Mouse (Mus musculus) CD4-positive naive resting alpha-beta T cell, adult 57 days (primary cell): Measurements from ENCODE around the gene Rbm39. TPM values are rescaled to one million over a fixed set of nuclear protein-coding genes. Genes with fewer than 3 reads are reported as not detected.

Source experiments
- total RNA-seq: library from RNA; stranded (reverse); gene quantifications from one replicate; pipeline ENCODE4 v1.2.4, GENCODE M21; 2023

The Rbm39 gene
- total RNA-seq: 2,271 TPM

DNA sequence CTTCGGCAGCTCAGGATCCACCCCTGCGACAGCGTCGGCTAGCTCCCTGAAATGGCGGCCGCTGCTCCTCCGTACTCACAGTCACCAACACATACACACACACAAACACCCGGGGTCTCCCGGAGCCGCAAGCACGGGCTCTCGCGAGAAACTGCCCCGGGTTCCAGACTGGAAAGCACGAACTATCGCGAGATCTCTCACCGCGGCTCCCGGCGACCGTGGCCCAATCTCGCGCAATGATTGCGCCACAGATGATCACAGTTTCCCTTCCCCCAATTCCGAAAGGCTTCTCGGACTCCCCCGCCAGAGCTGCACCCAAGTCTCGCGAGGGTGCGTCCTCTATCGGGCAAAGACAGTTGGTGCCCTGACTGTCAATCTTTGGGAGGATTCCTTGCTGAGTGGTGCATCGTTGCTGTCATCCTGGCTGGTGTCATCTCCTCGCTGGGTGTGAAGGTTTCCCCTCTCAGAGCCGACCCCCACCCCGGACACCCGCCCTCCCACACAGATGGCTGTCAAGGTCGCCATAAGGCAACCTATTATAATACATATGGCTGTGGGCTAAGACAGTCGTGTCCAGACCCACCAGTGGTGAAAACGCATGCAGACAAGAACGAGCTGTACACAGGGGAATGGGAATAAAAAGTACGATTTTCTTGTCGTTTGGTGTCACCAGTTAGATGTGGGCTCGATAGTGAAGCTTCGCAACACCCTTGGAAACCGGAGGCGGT lies at the start of gene Rbm39:
TSS of gene Rbm39 (minus strand) at position 145 of the 728 bp plus-strand sequence.

DNA sequence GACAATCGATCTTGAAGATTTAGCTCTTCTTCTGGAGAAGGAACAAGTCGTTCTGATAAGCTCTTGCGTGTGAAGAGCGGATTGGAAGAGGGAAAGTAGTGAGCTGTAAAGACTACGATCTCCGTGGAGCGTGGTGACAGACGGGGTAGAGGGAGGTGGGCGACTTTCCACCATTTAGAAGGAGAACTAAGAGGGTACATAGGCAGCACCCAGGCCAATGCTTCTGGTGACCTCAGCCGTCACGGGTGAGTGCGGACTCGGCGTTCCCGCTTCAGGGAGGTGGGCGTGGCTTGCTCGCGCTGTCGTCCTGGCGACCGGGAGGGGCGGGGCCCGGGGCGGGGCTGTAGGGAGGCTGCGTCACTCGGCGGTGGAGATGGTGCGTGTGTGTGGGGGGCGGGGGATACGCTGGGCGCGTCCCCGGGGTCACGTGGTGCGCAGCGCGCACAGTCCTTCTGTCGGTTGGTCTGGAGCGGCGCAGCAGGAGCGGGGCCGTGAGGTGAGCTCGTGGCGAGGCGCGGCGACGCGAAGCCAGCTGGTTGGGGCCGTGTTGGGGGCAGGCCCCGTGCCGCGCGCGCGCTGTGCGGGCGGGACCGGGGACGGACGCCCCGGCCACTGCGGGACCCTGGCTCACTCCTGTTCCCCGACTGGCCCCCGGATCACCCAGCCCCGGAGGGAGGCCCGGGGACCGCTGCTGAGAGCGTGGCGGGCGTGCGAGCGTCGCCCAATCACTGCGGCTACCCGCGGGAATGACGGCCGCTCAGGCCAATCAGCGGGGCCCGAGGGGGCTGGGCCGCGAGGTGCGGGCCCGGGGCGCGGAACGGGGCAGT lies 16.5 kb upstream of the Rbm39 start, which contains the start of gene Phf20:
TSS of gene Phf20 (plus strand) at position 165 of the 827 bp plus-strand sequence.

DNA sequence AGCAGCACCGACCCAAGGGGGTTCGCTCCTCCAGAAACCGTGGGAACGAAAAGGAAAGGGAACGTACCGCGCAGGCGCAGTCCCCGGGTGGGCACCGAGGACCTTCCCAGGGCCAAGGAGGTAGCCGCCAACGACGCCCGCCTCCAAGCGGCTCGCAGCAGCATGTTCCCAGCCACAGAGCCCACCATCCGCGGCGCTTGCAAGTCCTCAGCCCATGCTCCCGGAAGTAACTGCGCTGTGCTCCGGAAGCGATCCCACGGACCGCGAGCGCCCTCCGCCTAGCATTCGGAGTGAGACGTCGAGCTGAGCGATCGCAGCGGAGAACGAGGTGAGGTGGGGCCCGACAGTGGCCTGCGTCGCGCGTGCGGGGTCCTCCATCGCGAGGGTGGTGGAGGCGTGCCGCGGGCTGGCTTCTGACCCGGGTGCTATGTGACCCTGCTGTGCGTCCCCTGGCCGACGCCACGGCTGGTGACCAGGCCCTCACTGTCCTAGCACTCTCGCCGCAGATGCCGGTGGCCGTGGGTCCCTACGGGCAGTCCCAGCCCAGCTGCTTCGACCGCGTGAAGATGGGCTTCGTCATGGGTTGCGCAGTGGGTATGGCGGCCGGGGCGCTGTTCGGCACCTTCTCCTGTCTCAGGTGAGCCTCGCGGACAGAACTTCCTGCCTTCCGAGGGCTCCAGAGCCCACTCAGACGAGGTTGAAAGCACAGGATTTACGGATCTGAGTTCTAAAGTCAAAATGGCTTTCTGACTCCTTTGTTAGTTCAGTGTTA lies 35.9 kb downstream of the Rbm39 start, which contains the start of the genes Romo1 and Nfs1:
TSS of gene Romo1 (plus strand) at position 87 of the 772 bp plus-strand sequence.
TSS of gene Nfs1 (minus strand) at position 234 of the 772 bp plus-strand sequence.

DNA sequence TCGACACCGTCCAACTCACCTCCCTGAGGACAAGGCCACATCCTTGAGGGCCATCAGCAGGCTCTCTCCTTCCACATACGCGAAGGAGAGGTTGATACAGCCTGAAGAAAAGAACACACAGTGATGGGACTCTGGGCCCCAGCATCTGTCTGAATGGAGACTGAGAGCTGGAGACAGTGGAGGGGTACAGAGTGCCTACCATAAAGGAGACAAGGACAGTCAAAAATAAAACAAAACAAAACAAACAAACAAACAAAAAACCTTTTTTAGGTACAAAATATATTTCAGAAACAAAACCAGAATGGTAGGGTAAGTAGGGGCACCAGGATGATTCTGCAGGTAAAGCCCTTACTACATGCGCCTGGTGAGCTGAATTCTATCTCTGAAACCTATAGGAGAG lies 53.0 kb downstream of the Rbm39 start, which contains the start of gene Gm28036:
TSS of gene Gm28036 (minus strand) at position 101 of the 400 bp plus-strand sequence.

DNA sequence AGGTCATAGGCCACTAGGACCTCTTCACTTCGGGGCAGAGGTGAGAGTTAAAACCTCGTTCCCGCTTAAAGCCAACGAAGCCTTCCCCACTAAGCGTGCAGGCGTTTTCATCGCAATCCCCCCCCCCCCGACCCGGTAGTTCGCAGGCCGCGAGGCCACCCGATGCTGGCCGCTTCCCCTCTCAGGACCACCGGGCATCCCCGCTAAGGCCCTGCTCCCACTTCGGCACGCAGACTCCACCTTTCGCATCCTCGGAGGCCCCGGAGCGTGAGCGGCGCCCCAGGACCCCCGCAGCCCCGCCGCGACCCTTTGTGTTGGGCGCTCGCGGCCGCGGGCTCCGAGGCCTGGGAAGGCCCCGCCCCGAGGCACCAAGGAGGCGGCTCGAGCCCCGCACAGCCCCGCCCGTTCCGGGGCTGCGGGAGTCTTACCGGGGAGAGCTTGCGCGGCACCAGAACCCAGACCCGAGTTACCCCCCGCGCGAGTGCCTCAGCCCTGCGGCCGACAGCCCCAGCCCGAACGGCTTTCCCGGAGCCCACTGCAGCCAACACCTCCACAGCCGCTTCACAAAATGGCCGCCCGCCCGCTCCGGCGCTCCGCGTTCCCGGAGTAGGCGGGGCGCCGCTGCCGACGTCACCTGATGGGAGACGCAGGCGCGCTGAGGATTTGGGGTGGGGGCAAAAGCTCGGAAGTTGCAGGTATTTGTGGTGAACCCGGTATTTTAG lies 68.5 kb downstream of the Rbm39 start, which contains the start of the genes Cpne1 and Rbm12:
TSS of gene Cpne1 (minus strand) at position 608 of the 722 bp plus-strand sequence.
TSS of gene Rbm12 (minus strand) at position 621 of the 722 bp plus-strand sequence.

Other genes starting within 250 kb of the Rbm39 start
- gene Uqcc1, start 249.9 kb downstream of the Rbm39 start, total RNA-seq: 44.3 TPM
- gene Gm15557, start 239.5 kb downstream of the Rbm39 start, total RNA-seq: not detected
- not detected for gene Gdf5, start 234.9 kb downstream of the Rbm39 start, total RNA-seq
- 42.1 TPM for gene Cep250, start 223.8 kb downstream of the Rbm39 start, total RNA-seq
- gene 6430550D23Rik, start 172.3 kb downstream of the Rbm39 start, total RNA-seq: 1.7 TPM
- 58.9 TPM for gene Ergic3, start 172.2 kb downstream of the Rbm39 start, total RNA-seq
- gene Fer1l4, start 127.3 kb downstream of the Rbm39 start, total RNA-seq: not detected
- 5.2 TPM for gene Spag4, start 115.1 kb downstream of the Rbm39 start, total RNA-seq
- 54.2 TPM for gene Cpne1, start 68.3 kb downstream of the Rbm39 start, total RNA-seq
- gene Rbm12, start 68.3 kb downstream of the Rbm39 start, total RNA-seq: 33.6 TPM
- gene Gm28036, start 53.1 kb downstream of the Rbm39 start, total RNA-seq: 22.6 TPM
- gene Romo1, start 36.2 kb downstream of the Rbm39 start, total RNA-seq: 59.9 TPM
- 28.3 TPM for gene Nfs1, start 36.1 kb downstream of the Rbm39 start, total RNA-seq
- gene Phf20, start 16.2 kb upstream of the Rbm39 start, total RNA-seq: 77.4 TPM
- 6.3 TPM for gene Cnbd2, start 132.1 kb upstream of the Rbm39 start, total RNA-seq
- gene Scand1, start 132.5 kb upstream of the Rbm39 start, total RNA-seq: 109 TPM
- 11.5 TPM for gene Epb41l1, start 240.7 kb upstream of the Rbm39 start, total RNA-seq